Mouse (Mus musculus): ENCODE data around the gene Tmem201. TPM values are rescaled to one million over a fixed set of nuclear protein-coding genes. Genes with fewer than 3 reads are reported as not detected.
A peak's percentile ranks its signal among the peaks of the same experiment; 100 is the strongest.

The Tmem201 gene
- polyA plus RNA-seq (2015; fragmentation: Nextera tagmentation; extraction: Ambion mirVana), result 27.7 and 28.8 TPM in 2 replicates

DNA sequence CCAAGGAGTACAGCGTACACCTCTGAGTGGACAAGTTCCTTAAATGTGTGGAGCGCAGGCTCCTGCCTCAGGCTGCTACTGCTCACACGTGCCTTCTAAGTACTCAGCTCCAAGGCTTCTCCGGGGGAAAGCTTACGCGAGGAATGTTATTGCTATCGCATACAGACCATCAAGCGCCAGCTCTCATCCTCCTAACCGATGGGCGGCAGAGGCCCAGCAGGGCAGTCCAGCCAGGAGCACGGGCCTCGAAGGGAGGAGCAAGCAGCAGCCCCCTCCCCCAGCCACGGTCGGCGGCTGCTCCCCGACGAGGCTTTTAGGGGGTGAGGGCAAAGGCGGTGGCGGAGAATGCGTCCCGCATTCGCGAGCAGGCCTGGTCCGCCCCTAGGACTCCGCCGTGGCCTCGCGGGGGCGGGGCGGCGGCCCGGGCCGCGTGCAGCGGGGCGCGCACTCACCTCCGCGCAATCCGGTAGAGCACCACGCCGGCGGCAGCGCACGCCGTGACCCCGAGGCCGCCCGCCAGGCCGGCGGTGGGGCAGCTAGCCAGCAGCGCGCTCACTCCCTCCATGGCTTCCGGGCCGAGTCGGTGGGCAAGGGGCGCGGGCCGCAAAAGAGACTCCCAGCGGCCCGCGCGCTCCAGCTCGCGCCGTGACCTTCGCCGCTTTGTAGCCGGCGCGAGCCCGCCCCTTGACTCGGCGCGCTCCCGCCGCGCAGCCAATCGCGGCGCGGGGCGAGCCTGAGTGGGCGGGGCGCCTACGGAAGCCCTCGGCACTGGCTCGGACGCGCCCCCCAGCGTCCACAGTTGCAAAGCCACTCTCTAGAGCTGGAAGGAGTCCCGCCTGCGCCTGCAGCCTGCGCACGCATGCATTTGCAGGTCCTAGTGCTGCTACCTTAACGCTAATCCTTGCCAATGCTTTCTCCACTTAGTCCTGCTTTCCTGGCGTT is at the start of gene Tmem201:
Gene Tmem201 (minus strand): TSS at position 662 of the 942 bp plus-strand sequence.
- peak within 1 kb of the TSS; percentile 78 for H3K27ac ChIP-seq (replicated peaks)
- H3K36me3 ChIP-seq, result 0 out of 2 replicates have a peak, but pooled peaks cover under 1% of the 10 kb centered on the region
- peak within 1 kb of the TSS; percentile 90 for H3K4me2 ChIP-seq (replicated peaks)
- H3K9me3 ChIP-seq (replicated peaks), result no peaks in the 10 kb centered on the region
- ATAC-seq (ENCODE audit: insufficient number of reproducible peaks, low FRiP score, low TSS enrichment, low read depth), result peak; percentile 89
- peaks cover 54% of the 10 kb centered on the region for H3K4me1 ChIP-seq
- peak within 1 kb of the TSS; percentile 87 for H3K4me3 ChIP-seq (replicated peaks)
- under 1% methylated on average over 96 of the region's 97 CpGs for WGBS
- H3K9ac ChIP-seq, result peak within 1 kb of the TSS; percentile 79
- no peaks in the 10 kb centered on the region for H3K27me3 ChIP-seq

DNA sequence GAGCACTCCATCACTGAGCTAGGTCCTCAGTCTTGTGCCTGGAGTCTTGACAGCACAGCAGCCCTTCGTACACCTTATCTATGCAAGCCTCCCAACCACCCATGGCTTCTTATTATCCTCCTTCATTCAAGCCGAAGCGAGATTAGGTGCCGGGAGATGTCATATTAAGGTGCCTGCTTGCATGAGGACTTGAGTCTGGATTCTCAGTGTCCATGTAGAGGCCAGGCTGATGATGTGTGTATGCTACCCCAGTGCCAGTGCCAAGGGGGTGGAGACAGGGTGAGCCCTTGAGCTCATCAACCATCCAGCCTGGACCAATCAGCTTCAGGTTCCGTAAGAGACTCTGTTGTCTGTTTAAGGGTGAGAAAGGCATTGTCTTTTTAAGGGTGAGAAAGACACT is 47.1 kb upstream of the Tmem201 start:
- Histone ChIP-seq H3K9me3 (replicated peaks) (no peaks in the 10 kb centered on the region), H3K36me3 (no peaks in the 10 kb centered on the region), H3K4me3 (replicated peaks) (no peak overlapping the region), H3K27ac (replicated peaks) (no peak overlapping the region), H3K27me3 (no peaks in the 10 kb centered on the region), H3K9ac (no peak overlapping the region), H3K4me2 (replicated peaks) (no peak overlapping the region), H3K4me1 (no peaks in the 10 kb centered on the region)
- 86% methylated on average over 5 of the region's 5 CpGs for WGBS
- ATAC-seq (ENCODE audit: insufficient number of reproducible peaks, low FRiP score, low TSS enrichment, low read depth), result no peak

DNA sequence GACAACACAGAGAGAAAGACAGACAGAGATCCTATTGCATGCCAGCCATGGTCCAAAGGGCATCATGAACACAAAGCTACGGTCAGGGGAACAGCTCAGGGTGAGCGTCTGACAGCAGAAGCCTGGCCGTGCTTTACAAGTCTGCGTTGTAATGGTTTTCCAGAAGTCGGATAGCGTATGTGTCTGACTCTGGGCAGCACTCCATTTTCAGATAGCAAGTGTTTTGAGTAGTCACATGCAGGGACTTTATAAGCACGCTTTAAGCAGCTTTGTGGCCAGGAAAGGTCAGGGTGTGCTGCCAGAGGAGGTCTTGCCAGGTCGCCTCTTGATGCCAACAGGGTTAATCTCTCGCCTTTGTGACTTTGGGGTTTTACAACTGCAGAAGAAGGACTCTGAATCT is 46.5 kb upstream of the Tmem201 start:
- no peak for ATAC-seq (ENCODE audit: insufficient number of reproducible peaks, low FRiP score, low TSS enrichment, low read depth)
- Histone ChIP-seq H3K9ac (no peak overlapping the region), H3K4me1 (no peaks in the 10 kb centered on the region), H3K4me3 (replicated peaks) (no peak overlapping the region), H3K27ac (replicated peaks) (no peak overlapping the region), H3K27me3 (no peaks in the 10 kb centered on the region), H3K9me3 (replicated peaks) (no peaks in the 10 kb centered on the region), H3K36me3 (no peaks in the 10 kb centered on the region), H3K4me2 (replicated peaks) (no peak overlapping the region)
- 87% methylated on average over 9 of the region's 9 CpGs for WGBS

DNA sequence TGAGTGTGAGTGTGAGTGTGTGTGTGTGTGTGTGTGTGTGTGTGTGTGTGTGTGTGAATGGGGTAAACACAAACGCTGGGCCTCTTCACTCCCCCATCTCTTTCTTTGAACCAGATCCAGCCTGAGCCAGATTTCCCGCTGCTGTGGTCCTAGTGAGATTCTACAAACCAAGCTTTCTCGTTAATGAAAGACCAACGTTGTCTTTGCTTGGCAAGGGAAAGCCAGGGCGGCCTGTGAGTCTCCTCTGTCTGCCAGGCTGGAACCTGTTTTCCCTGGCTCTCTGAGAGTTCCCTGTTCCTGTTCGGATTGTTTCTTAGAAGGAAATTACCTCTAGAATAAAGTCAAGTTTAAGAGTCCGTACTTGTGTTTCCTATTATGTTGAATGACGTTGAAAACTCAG is 45.1 kb upstream of the Tmem201 start:
- Histone ChIP-seq H3K9me3 (replicated peaks) (no peaks in the 10 kb centered on the region), H3K27ac (replicated peaks) (peak overlapping the region; percentile 78), H3K4me2 (replicated peaks) (no peak overlapping the region), H3K36me3 (no peaks in the 10 kb centered on the region), H3K4me3 (replicated peaks) (no peak overlapping the region), H3K9ac (no peak overlapping the region), H3K27me3 (no peaks in the 10 kb centered on the region), H3K4me1 (no peaks in the 10 kb centered on the region)
- ATAC-seq (ENCODE audit: insufficient number of reproducible peaks, low FRiP score, low TSS enrichment, low read depth), result no peak
- WGBS, result 46% methylated on average over 8 of the region's 8 CpGs

DNA sequence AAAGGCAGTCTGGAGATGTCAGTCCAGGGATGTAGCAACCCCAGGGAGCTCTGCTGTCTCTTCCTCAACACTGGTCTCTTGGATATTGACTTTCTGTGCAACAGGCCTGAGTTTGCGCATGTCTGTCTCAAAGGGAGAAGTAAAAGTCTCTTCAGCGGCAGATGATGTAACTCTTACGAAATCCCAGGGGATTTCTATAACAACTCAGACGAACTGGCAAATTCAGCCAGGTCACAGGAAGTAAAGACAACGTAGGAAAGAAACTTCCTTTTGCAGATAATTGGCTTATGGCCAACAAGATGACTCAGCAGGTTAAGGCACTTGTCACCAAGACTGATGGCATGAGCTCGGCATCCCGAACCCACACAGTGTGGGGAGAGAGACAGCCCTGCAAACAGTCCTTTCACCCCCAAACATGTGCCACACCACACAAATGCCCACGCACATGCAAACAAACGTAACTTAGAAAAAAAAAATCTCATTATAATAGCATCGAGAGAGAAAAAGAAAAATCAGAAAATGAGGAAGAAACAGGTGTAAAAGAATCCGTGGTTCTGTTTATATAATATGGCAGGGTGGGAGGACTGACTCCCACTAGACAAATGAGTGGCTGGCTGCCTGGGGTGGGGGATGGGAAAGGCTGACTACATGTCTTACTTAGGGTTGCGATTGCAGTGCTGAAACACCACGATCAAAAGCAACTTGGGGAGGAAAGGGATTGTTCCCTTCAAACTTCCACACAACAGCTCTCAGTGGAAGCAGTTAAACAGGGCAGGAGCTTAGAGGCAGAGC is 42.9 kb upstream of the Tmem201 start:
- ATAC-seq (ENCODE audit: insufficient number of reproducible peaks, low FRiP score, low TSS enrichment, low read depth), result no peak
- WGBS, result 60% methylated on average over 13 of the region's 13 CpGs
- Histone ChIP-seq H3K4me3 (replicated peaks) (no peak overlapping the region), H3K27me3 (peaks cover 2% of the 10 kb centered on the region; the same call in 1 of the 2 replicates), H3K9ac (no peak overlapping the region), H3K4me2 (replicated peaks) (no peak overlapping the region), H3K27ac (replicated peaks) (no peak overlapping the region), H3K36me3 (no peaks in the 10 kb centered on the region), H3K9me3 (replicated peaks) (no peaks in the 10 kb centered on the region), H3K4me1 (no peaks in the 10 kb centered on the region)

DNA sequence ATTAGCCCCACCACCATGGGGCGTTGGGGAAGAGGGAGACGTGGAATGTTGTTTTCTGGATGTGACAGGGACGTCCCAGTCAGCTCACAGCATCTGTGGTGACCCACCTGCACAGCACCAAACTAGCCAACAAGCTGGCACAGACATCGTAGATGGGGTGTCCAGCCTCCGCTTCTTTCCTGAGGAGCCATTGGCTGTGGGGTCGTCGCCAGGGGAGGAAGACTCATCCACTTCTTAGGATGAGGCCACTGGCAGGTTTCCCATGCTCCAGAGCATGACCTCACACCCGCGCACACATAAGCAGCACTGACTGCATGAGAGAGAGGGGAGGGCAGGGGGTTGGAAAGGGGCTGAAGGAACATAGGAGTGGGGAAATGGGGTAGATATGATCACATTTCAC is 42.1 kb upstream of the Tmem201 start:
- peaks cover 2% of the 10 kb centered on the region; the same call in 1 of the 2 replicates for H3K27me3 ChIP-seq
- H3K4me3 ChIP-seq (replicated peaks), result no peak overlapping the region
- no peak for ATAC-seq (ENCODE audit: insufficient number of reproducible peaks, low FRiP score, low TSS enrichment, low read depth)
- no peak overlapping the region for H3K9ac ChIP-seq
- no peaks in the 10 kb centered on the region for H3K36me3 ChIP-seq
- no peaks in the 10 kb centered on the region for H3K9me3 ChIP-seq (replicated peaks)
- H3K27ac ChIP-seq (replicated peaks), result no peak overlapping the region
- no peak overlapping the region for H3K4me2 ChIP-seq (replicated peaks)
- H3K4me1 ChIP-seq, result no peaks in the 10 kb centered on the region
- whole genome bisulfite sequencing, result 77% methylated on average over 9 of the region's 9 CpGs

DNA sequence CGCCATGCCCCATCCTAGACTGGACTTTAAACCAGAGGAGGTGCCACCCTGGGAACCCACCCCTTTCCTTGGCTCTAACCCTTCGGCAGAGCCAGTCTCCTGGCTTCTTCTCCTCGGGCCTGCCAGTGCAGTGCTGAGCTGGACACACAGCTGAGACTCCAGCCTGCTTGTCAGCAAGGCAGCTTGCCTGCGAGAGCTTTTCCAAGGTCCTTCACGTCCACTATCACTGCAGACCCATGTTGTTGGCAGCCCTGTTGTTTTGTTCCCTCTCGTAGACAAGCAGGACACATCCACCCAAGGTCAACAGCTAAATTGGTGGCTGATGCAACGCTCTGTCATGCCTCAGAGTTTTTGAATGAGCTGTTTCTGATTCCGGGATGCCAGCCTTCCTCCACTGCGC is 39.3 kb upstream of the Tmem201 start:
- Histone ChIP-seq H3K4me3 (replicated peaks) (no peak overlapping the region), H3K27ac (replicated peaks) (no peak overlapping the region), H3K27me3 (peaks cover 2% of the 10 kb centered on the region; the same call in 1 of the 2 replicates), H3K9ac (no peak overlapping the region), H3K4me2 (replicated peaks) (no peak overlapping the region), H3K9me3 (replicated peaks) (no peaks in the 10 kb centered on the region), H3K4me1 (peaks cover 14% of the 10 kb centered on the region), H3K36me3 (no peaks in the 10 kb centered on the region)
- 84% methylated on average over 9 of the region's 9 CpGs for WGBS
- no peak for ATAC-seq (ENCODE audit: insufficient number of reproducible peaks, low FRiP score, low TSS enrichment, low read depth)

DNA sequence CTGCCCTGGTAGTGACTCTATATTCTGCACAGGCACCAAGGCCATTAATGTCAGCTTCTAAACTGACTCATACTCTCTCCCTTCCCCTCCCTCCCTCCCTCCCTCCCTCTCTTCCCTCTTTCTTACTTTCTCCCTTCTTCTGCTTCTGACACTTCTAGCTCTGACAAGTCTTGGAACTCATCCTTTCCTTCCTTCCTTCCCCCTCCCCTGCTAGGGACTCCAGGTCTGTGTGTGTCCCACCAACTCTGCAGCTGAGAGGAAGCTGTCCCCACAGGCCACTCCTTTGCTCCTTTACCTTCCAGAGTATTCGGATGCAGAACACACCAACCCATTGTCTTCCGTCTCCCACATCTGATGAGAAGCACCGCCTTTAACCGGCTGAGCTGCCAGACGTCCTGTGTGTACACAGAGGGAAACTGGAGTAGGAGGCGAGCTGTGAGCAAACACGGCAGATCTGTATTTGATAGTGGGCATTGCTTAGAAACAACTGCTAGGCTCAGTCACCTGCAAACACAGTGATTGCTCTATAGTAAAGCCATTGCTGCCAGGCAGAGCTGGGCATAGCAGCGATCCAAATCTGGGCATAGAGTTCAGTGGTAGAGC is 38.0 kb upstream of the Tmem201 start:
- Histone ChIP-seq H3K27ac (replicated peaks) (no peak overlapping the region), H3K27me3 (peaks cover 2% of the 10 kb centered on the region; the same call in 1 of the 2 replicates), H3K4me1 (peaks cover 14% of the 10 kb centered on the region), H3K4me2 (replicated peaks) (no peak overlapping the region), H3K36me3 (no peaks in the 10 kb centered on the region), H3K4me3 (replicated peaks) (no peak overlapping the region), H3K9ac (no peak overlapping the region), H3K9me3 (replicated peaks) (no peaks in the 10 kb centered on the region)
- WGBS, result 18% methylated on average over 8 of the region's 8 CpGs
- ATAC-seq (ENCODE audit: insufficient number of reproducible peaks, low FRiP score, low TSS enrichment, low read depth), result no peak

DNA sequence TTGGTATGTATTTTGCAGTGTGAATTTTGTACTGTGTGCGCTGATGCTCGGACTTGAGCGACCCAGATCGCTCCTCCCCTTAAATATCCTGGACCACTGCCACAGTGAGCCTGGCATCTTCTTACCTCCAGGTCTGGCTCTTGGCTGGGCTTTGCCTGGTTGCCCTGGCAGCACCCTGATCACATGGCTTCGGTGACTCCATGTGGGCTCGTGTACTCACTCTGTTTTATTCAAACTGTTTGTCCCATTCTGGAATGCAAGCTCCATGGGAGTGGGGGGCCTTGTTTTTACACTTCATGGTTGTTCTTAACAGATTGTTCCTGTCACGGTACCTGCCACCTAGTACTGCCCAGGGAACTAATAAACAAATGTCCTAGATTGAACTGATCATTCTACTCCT is 37.5 kb upstream of the Tmem201 start:
- Histone ChIP-seq H3K4me3 (replicated peaks) (no peak overlapping the region), H3K9me3 (replicated peaks) (no peaks in the 10 kb centered on the region), H3K9ac (no peak overlapping the region), H3K4me1 (peaks cover 14% of the 10 kb centered on the region), H3K27me3 (peaks cover 2% of the 10 kb centered on the region; the same call in 1 of the 2 replicates), H3K36me3 (no peaks in the 10 kb centered on the region), H3K27ac (replicated peaks) (no peak overlapping the region), H3K4me2 (replicated peaks) (no peak overlapping the region)
- WGBS, result 68% methylated on average over 7 of the region's 7 CpGs
- ATAC-seq (ENCODE audit: insufficient number of reproducible peaks, low FRiP score, low TSS enrichment, low read depth), result no peak

DNA sequence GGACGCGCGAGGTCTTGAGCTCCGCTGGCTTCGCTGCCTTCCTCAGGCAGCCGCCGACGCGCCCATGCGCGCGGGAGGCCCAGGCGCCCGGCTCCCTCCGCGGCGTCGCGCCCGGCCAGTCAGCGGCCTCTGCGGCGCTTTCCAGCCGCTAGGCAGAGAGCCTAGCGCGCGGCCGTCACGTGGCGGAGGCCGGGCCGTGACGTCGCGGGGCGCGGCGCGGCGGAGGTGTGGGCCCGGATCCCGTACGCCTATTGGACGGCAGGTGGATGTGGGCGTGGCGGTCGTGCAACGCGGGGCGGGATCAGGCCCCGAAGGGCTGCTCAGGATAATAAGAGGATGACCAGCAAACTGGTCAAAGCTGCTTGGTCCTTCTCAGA is 36.2 kb upstream of the Tmem201 start, which contains the start of gene Slc25a33:
Gene Slc25a33 (minus strand): TSS at position 184 of the 377 bp plus-strand sequence.
- Histone ChIP-seq H3K4me1 (peaks cover 14% of the 10 kb centered on the region), H3K9ac (peak within 1 kb of the TSS; percentile 62), H3K27ac (replicated peaks) (no peak within 1 kb of the TSS; the same call in 1 of the 2 replicates), H3K4me2 (replicated peaks) (peak within 1 kb of the TSS; percentile 99), H3K27me3 (peaks cover 2% of the 10 kb centered on the region; the same call in 1 of the 2 replicates), H3K4me3 (replicated peaks) (peak within 1 kb of the TSS; percentile 67), H3K36me3 (no peaks in the 10 kb centered on the region), H3K9me3 (replicated peaks) (no peaks in the 10 kb centered on the region)
- WGBS, result under 1% methylated on average over 51 of the region's 51 CpGs
- peak; percentile 97 for ATAC-seq (ENCODE audit: insufficient number of reproducible peaks, low FRiP score, low TSS enrichment, low read depth)
